Mouse (Mus musculus) bone marrow macrophage, adult 2 months (primary cell): Measurements from ENCODE around the gene Dhx16.

Experiments
- CTCF ChIP-seq: IDR thresholded peaks from 2 replicates; pipeline ENCODE4 v1.5.1; 2012; ENCODE audit warnings: low read depth, mild to moderate bottlenecking, low read length, moderate library complexity
- POLR2A ChIP-seq: IDR thresholded peaks from 2 replicates; pipeline ENCODE4 v1.6.1; 2012; ENCODE audit warnings: mild to moderate bottlenecking, low read depth, low read length, borderline replicate concordance

DNA sequence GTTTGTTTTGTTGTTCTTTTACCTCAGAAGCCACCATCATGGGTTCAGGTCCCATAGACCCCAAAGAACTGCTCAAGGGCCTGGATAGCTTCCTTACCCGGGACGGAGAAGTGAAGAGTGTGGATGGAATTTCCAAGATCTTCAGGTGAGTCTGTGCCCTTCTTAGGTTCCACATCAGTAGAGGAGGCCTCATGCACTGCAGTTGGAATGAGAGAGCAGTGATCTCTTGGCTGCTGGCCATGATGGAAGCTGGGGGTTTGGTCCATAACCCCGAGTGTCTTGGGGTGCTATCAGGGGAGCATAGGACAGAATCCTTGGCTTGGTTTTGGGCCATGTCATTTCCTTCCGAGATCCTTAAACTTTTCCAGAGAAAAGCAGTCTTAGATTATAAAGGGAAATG is 43.7 kb downstream of the Dhx16 start:
- TF ChIP-seq POLR2A (no peak), CTCF (no peak)
